Mouse (Mus musculus) bone marrow, adult 2 months (tissue): ENCODE data around the gene Trmt2a.

Experiments used
- CTCF ChIP-seq: fragments of 200-500 bp; IDR thresholded peaks from 2 replicates; pipeline ENCODE4 v1.5.1; 2011; ENCODE audit warnings: low read length, control low read depth; ENCODE audit not compliant: control insufficient read depth, insufficient read depth
- POLR2A ChIP-seq: fragments of 200-500 bp; IDR thresholded peaks from 2 replicates; pipeline ENCODE4 v1.6.1; 2011; ENCODE audit warnings: low read depth, mild to moderate bottlenecking, control low read depth, low read length, borderline replicate concordance; ENCODE audit not compliant: control insufficient read depth

DNA sequence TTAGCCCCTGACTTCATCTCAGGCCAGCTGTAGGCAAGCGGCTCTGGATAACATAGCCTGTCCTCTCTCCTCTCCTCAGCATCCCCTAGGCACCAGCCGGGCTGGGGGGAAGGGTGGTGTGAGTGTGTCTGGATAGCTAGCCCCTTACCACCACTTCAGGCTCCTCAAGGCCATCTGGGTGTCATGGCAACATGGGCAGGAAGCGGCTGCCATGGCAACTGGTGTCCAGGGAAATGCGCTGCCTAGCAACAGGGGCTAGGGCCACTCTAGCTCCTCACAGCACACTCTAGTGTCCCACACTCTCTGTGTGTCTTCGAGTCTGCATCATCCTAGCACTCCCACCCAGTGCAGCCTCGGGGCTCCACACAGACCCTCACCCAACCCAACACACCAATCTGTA, 34.8 kb upstream of the Trmt2a start:
- no peak for TF ChIP-seq CTCF
- TF ChIP-seq POLR2A = no peak
